Mouse (Mus musculus): ENCODE data around the gene Nkx2-5.

DNA sequence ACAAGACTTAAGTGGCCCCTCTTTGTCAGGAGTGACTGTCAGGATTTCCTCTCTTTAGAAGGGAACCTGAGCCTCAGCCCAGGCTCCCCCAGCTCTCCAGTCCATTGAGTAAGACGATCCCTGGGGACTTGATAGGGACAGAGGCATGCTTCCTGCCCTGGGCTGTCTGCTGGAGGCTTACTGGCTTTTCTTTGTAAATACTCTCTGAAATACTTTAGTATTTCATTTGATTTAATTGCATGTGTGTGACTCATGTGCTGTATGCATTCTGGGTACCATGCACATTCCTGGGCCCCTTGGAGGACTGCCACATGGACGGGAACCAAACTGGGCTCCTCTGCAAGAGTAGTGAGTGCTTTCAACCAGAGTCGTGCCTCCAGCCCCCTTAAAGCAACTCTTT, 43.1 kb upstream of the Nkx2-5 start:
- TF ChIP-seq CTCF (IDR thresholded peaks at IDR 0.05; ENCODE audit: borderline replicate concordance, control insufficient read depth, extremely low read depth, insufficient read depth, low read length, poor library complexity) (no peak), POLR2A (IDR thresholded peaks at IDR 0.05; ENCODE audit: control insufficient read depth, extremely low read depth, insufficient read depth, low read length, poor library complexity) (no peak)
